Mouse (Mus musculus) erythroblast, embryonic 14.5 days (primary cell): ENCODE data around the gene Sec16a.
A peak's percentile ranks its signal among the peaks of the same experiment; 100 is the strongest.

Experiments used
- GATA1 ChIP-seq: IDR thresholded peaks from 2 replicates; pipeline ENCODE4 v1.6.1; 2012; ENCODE audit warnings: low read length, inconsistent platforms, mixed read lengths
- TAL1 ChIP-seq: IDR thresholded peaks from 3 replicates; pipeline ENCODE4 v1.6.1; 2012; ENCODE audit warnings: low read length, inconsistent platforms, mixed read lengths

- no peak for TF ChIP-seq GATA1
- peak; percentile 28; the same call in 1 of the 3 replicates for TF ChIP-seq TAL1
These were observed 27.9 kb downstream of the Sec16a start for GRCm38 (mm10) chr2:26417066-26417465.
